Mouse (Mus musculus) MEL (cell line): ENCODE data around the gene Cntnap1. TPM values are rescaled to one million over a fixed set of nuclear protein-coding genes. Genes with fewer than 3 reads are reported as not detected.

Experiments used
- DNase-seq: peaks from one replicate; pipeline ENCODE4 v3.0.0; 2011; ENCODE audit warnings: low read depth, low spot score
- H3K27ac ChIP-seq: 2 replicates; pipeline ENCODE4 v1.5.1; 2012; ENCODE audit warnings: low read depth, mild to moderate bottlenecking, control low read depth, low read length, moderate library complexity; ENCODE audit not compliant: control insufficient read depth
- H3K27me3 ChIP-seq, 2 experiments: fragments of 150-350 bp in 1 of 2; sonication (generic) in 1 of 2; 2 replicates each; pipeline ENCODE4 v1.6.1; 2012; ENCODE audit warnings: low read length in 2 of 2, mild to moderate bottlenecking in 2 of 2, improper control_type of control experiment in 1 of 2, moderate library complexity in 1 of 2; ENCODE audit not compliant: insufficient read depth in 2 of 2, control insufficient read depth in 1 of 2
- H3K36me3 ChIP-seq, 2 experiments: 2 replicates each; pipeline ENCODE4 v1.6.1; 2012 to 2014; ENCODE audit warnings: low read length in 2 of 2, improper control_type of control experiment in 1 of 2, inconsistent platforms in 1 of 2, mild to moderate bottlenecking in 1 of 2; ENCODE audit not compliant: insufficient read depth in 2 of 2, control insufficient read depth in 1 of 2
- H3K4me1 ChIP-seq, 2 experiments: fragments of 150-350 bp in 1 of 2; sonication (generic) in 1 of 2; 2 replicates each; pipeline ENCODE4 v1.6.1; 2012; ENCODE audit warnings: low read length in 2 of 2, improper control_type of control experiment in 1 of 2, mild to moderate bottlenecking in 1 of 2; ENCODE audit not compliant: insufficient read depth in 2 of 2, control insufficient read depth in 1 of 2
- H3K4me3 ChIP-seq, 2 experiments: fragments of 150-350 bp in 1 of 2; sonication (generic) in 1 of 2; 2 replicates each; pipeline ENCODE4 v1.5.1; 2012; ENCODE audit warnings: low read depth in 2 of 2, low read length in 2 of 2, mild to moderate bottlenecking in 2 of 2, moderate library complexity in 2 of 2, control low read depth in 1 of 2, improper control_type of control experiment in 1 of 2; ENCODE audit not compliant: control insufficient read depth in 1 of 2, insufficient read depth in 1 of 2
- H3K79me2 ChIP-seq: 2 replicates; pipeline ENCODE4 v1.6.1; 2012; ENCODE audit warnings: mild to moderate bottlenecking, low read length, moderate library complexity; ENCODE audit not compliant: control insufficient read depth, poor library complexity, insufficient read depth
- H3K9ac ChIP-seq: 2 replicates; pipeline ENCODE4 v1.6.1; 2012; ENCODE audit warnings: low read depth, mild to moderate bottlenecking, control low read depth, low read length, moderate library complexity; ENCODE audit not compliant: control insufficient read depth, poor library complexity, severe bottlenecking
- H3K9me3 ChIP-seq: fragments of 150-350 bp; sonication (generic); replicated peaks from 2 replicates; pipeline ENCODE4 v1.6.1; 2012; ENCODE audit warnings: mild to moderate bottlenecking, low read length, improper control_type of control experiment, moderate library complexity; ENCODE audit not compliant: insufficient read depth
- BHLHE40 ChIP-seq: IDR thresholded peaks from 2 replicates; pipeline ENCODE4 v1.6.1; 2012; ENCODE audit warnings: low read depth, mild to moderate bottlenecking, inconsistent platforms, low read length, improper control_type of control experiment, borderline replicate concordance
- CHD2 ChIP-seq: IDR thresholded peaks from 2 replicates; pipeline ENCODE4 v1.6.1; 2011; ENCODE audit warnings: low read length, improper control_type of control experiment
- CTCF ChIP-seq, 3 experiments: IDR thresholded peaks in 2 of 3; conservative IDR thresholded peaks in 1 of 3; 2 replicates each; pipeline ENCODE4 v1.5.1; 2011 to 2012; ENCODE audit warnings: low read length in 3 of 3, low read depth in 2 of 3, mild to moderate bottlenecking in 2 of 3, improper control_type of control experiment in 1 of 3, inconsistent platforms in 1 of 3, mixed read lengths in 1 of 3, moderate library complexity in 1 of 3; ENCODE audit not compliant: control insufficient read depth in 1 of 3, insufficient read depth in 1 of 3, poor library complexity in 1 of 3, severe bottlenecking in 1 of 3
- E2F4 ChIP-seq: IDR thresholded peaks from 2 replicates; pipeline ENCODE4 v1.6.1; 2011; ENCODE audit warnings: low read depth, low read length, improper control_type of control experiment, borderline replicate concordance
- ELF1 ChIP-seq: IDR thresholded peaks from 2 replicates; pipeline ENCODE4 v1.6.1; 2014; ENCODE audit warnings: low read depth, mild to moderate bottlenecking, inconsistent platforms, low read length, improper control_type of control experiment, moderate library complexity
- EP300 ChIP-seq, 2 experiments: IDR thresholded peaks; 2 replicates each; pipeline ENCODE4 v1.6.1; 2011; ENCODE audit warnings: improper control_type of control experiment in 2 of 2, low read length in 2 of 2, low read depth in 1 of 2, mild to moderate bottlenecking in 1 of 2
- ETS1 ChIP-seq: IDR thresholded peaks from 2 replicates; pipeline ENCODE4 v1.6.1; 2012; ENCODE audit warnings: low read depth, mild to moderate bottlenecking, inconsistent platforms, low read length, improper control_type of control experiment, moderate library complexity
- GABPA ChIP-seq: IDR thresholded peaks from 2 replicates; pipeline ENCODE4 v1.6.1; 2012; ENCODE audit warnings: low read depth, mild to moderate bottlenecking, inconsistent platforms, low read length, improper control_type of control experiment, moderate library complexity
- GATA1 ChIP-seq: IDR thresholded peaks from 2 replicates; pipeline ENCODE4 v1.6.1; 2011; ENCODE audit warnings: low read depth, low read length, improper control_type of control experiment
- HCFC1 ChIP-seq: IDR thresholded peaks from 2 replicates; pipeline ENCODE4 v1.6.1; 2012; ENCODE audit warnings: low read depth, mild to moderate bottlenecking, inconsistent platforms, low read length, improper control_type of control experiment, moderate library complexity
- JUND ChIP-seq: IDR thresholded peaks from 2 replicates; pipeline ENCODE4 v1.6.1; 2011; ENCODE audit warnings: low read depth, mild to moderate bottlenecking, improper control_type of control experiment, low read length
- KAT2A ChIP-seq: conservative IDR thresholded peaks from 2 replicates; pipeline ENCODE4 v1.6.1; 2012; ENCODE audit warnings: low read depth, low read length, improper control_type of control experiment, inconsistent platforms
- MAFK ChIP-seq: IDR thresholded peaks from 2 replicates; pipeline ENCODE4 v1.6.1; 2011; ENCODE audit warnings: low read depth, mild to moderate bottlenecking, low read length, improper control_type of control experiment, borderline replicate concordance
- MAZ ChIP-seq: IDR thresholded peaks from 2 replicates; pipeline ENCODE4 v1.6.1; 2012; ENCODE audit warnings: low read depth, mild to moderate bottlenecking, inconsistent platforms, low read length, improper control_type of control experiment
- MEF2A ChIP-seq: IDR thresholded peaks from 2 replicates; pipeline ENCODE4 v1.6.1; 2014; ENCODE audit warnings: low read depth, mild to moderate bottlenecking, inconsistent platforms, low read length, improper control_type of control experiment; ENCODE audit not compliant: poor library complexity, insufficient replicate concordance, severe bottlenecking; ENCODE audit errors: extremely low read depth
- MXI1 ChIP-seq: IDR thresholded peaks from 2 replicates; pipeline ENCODE4 v1.6.1; 2011; ENCODE audit warnings: mild to moderate bottlenecking, low read depth, low read length, improper control_type of control experiment
- MYB ChIP-seq: IDR thresholded peaks from 2 replicates; pipeline ENCODE4 v1.6.1; 2011; ENCODE audit warnings: mild to moderate bottlenecking, low read depth, low read length, improper control_type of control experiment
- NELFE ChIP-seq: IDR thresholded peaks from 2 replicates; pipeline ENCODE4 v1.6.1; 2011; ENCODE audit warnings: low read depth, low read length, improper control_type of control experiment
- NRF1 ChIP-seq: IDR thresholded peaks from 2 replicates; pipeline ENCODE4 v1.6.1; 2014; ENCODE audit warnings: low read depth, mild to moderate bottlenecking, inconsistent platforms, low read length, improper control_type of control experiment, moderate library complexity; ENCODE audit not compliant: poor library complexity, insufficient read depth, severe bottlenecking
- POLR2A ChIP-seq, 2 experiments: IDR thresholded peaks; 2 replicates each; pipeline ENCODE4 v1.6.1; 2011 to 2012; ENCODE audit warnings: low read length in 2 of 2, mild to moderate bottlenecking in 2 of 2, control low read depth in 1 of 2, improper control_type of control experiment in 1 of 2, low read depth in 1 of 2, moderate library complexity in 1 of 2; ENCODE audit not compliant: control insufficient read depth in 1 of 2, insufficient read depth in 1 of 2, poor library complexity in 1 of 2
- POLR2AphosphoS2 ChIP-seq: IDR thresholded peaks from 2 replicates; pipeline ENCODE4 v1.6.1; 2011; ENCODE audit warnings: low read length, improper control_type of control experiment
- POLR2AphosphoS5 ChIP-seq: IDR thresholded peaks from 2 replicates; pipeline ENCODE4 v1.6.1; 2012; ENCODE audit warnings: low read depth, borderline replicate concordance, mild to moderate bottlenecking, inconsistent platforms, low read length, moderate library complexity, mixed read lengths
- RAD21 ChIP-seq: IDR thresholded peaks from 2 replicates; pipeline ENCODE4 v1.6.1; 2011; ENCODE audit warnings: mild to moderate bottlenecking, low read depth, low read length, improper control_type of control experiment
- RCOR1 ChIP-seq: IDR thresholded peaks from 2 replicates; pipeline ENCODE4 v1.6.1; 2012; ENCODE audit warnings: low read depth, mild to moderate bottlenecking, inconsistent platforms, low read length, improper control_type of control experiment
- SIN3A ChIP-seq: IDR thresholded peaks from 2 replicates; pipeline ENCODE4 v1.6.1; 2012; ENCODE audit warnings: low read length, improper control_type of control experiment, inconsistent platforms
- TAL1 ChIP-seq: IDR thresholded peaks from 2 replicates; pipeline ENCODE4 v1.6.1; 2012; ENCODE audit warnings: mild to moderate bottlenecking, inconsistent platforms, low read length, moderate library complexity, mixed read lengths
- TBP ChIP-seq: IDR thresholded peaks from 2 replicates; pipeline ENCODE4 v1.8.0; 2011; ENCODE audit warnings: low read depth, low read length, improper control_type of control experiment
- TCF12 ChIP-seq: IDR thresholded peaks from 2 replicates; pipeline ENCODE4 v1.6.1; 2014; ENCODE audit warnings: low read depth, mild to moderate bottlenecking, inconsistent platforms, low read length, improper control_type of control experiment, moderate library complexity
- UBTF ChIP-seq: IDR thresholded peaks from 2 replicates; pipeline ENCODE4 v1.6.1; 2012; ENCODE audit warnings: low read depth, mild to moderate bottlenecking, inconsistent platforms, low read length, improper control_type of control experiment, moderate library complexity, borderline replicate concordance; ENCODE audit not compliant: insufficient read depth
- USF1 ChIP-seq: IDR thresholded peaks from 2 replicates; pipeline ENCODE4 v1.6.1; 2014; ENCODE audit warnings: low read depth, mild to moderate bottlenecking, inconsistent platforms, low read length, improper control_type of control experiment, moderate library complexity
- USF2 ChIP-seq, 2 experiments: IDR thresholded peaks; 2 replicates each; pipeline ENCODE4 v1.6.1; 2011 to 2012; ENCODE audit warnings: improper control_type of control experiment in 2 of 2, low read length in 2 of 2, borderline replicate concordance in 1 of 2, inconsistent platforms in 1 of 2, low read depth in 1 of 2, mild to moderate bottlenecking in 1 of 2; ENCODE audit not compliant: insufficient read depth in 1 of 2
- ZC3H11A ChIP-seq: IDR thresholded peaks from 2 replicates; pipeline ENCODE4 v1.6.1; 2012; ENCODE audit warnings: low read depth, mild to moderate bottlenecking, inconsistent platforms, low read length, improper control_type of control experiment
- ZKSCAN1 ChIP-seq: IDR thresholded peaks from 2 replicates; pipeline ENCODE4 v1.6.1; 2012; ENCODE audit warnings: low read depth, mild to moderate bottlenecking, inconsistent platforms, low read length, improper control_type of control experiment, moderate library complexity
- ZMIZ1 ChIP-seq: IDR thresholded peaks from 2 replicates; pipeline ENCODE4 v1.6.1; 2012; ENCODE audit warnings: low read depth, mild to moderate bottlenecking, inconsistent platforms, low read length, improper control_type of control experiment, moderate library complexity
- ZNF384 ChIP-seq: IDR thresholded peaks from 2 replicates; pipeline ENCODE4 v1.6.1; 2012; ENCODE audit warnings: low read depth, mild to moderate bottlenecking, inconsistent platforms, low read length, improper control_type of control experiment
- polyA plus RNA-seq, 2 experiments: library from polyadenylated mRNA; stranded (reverse) in 1 of 2; unstranded in 1 of 2; fragments of >175 nt in 1 of 2; fragments of >200 nt in 1 of 2; gene quantifications; 2 replicates each; pipeline versions ENCODE4 v1.2.1 to v1.2.4; 2012; ENCODE audit warnings: low replicate concordance in 2 of 2, low read depth in 1 of 2; ENCODE audit not compliant: insufficient read length in 2 of 2, insufficient read depth in 1 of 2, missing spikeins in 1 of 2
- total RNA-seq: library from RNA; depleted of rRNA; stranded (reverse); fragments of 300-350 nt; gene quantifications from 2 replicates; pipeline ENCODE4 v1.2.3, GENCODE M21; 2012

Gene Cntnap1
- total and polyA plus RNA-seq, 3 experiments, result 0.01 TPM; not detected in 2

DNA sequence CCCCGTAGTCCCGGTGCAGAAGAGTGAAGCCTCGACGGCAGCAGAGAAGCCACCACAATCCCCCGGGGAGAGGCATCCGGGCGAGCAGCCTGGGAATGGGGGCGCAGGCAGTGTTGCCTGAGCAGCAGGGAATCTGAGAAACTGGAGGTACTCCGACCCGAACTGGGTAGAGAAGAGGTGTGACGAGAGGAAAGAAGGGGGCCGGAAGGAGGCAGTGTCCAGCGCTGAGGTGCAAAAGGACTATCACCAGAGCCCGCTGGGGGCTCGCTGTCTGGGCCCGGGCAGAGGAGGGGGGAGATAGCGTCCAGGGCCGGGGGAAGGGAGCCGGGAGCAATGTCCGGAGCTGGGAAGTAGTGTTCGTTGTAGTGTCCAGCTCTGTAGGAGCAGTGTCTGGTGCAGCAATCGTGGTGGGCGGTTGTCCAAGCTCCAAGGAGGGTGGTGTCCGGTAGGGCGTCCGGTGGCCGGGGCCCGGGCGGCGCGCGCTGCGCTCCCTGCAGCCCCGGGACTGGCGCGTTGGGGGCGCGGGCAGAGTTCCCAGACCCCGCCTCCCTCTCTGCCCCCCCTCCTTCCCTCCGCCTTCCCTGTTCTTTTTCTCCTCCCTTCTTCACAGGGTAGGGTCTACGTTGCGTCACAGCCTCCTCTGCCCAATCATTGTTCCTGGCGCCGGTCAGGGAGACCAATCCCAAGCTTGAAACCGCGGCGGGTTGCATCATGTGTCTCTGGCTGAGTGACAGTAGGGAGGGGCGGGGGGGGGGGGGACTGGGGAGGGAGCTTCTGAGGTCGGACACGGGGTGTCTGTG lies 688 bp downstream of the Cntnap1 start, which contains the start of gene Plekhh3:
TSS of gene Plekhh3 (minus strand) at position 541 of the 800 bp plus-strand sequence.
- H3K27me3 ChIP-seq, result peaks cover 0 to 4% of the 10 kb centered on the region in 2 experiments; a peak in 2 of 4 replicates
- DNase-seq, result peak; percentile 100
- peak within 1 kb of the TSS; percentile 79 to 87 for H3K4me3 ChIP-seq
- H3K27ac ChIP-seq, result no peak within 1 kb of the TSS
- H3K79me2 ChIP-seq, result no peaks in the 10 kb centered on the region; the same call in 1 of the 2 replicates
- peak within 1 kb of the TSS; percentile 77 for H3K9ac ChIP-seq
- peaks cover 0 to 19% of the 10 kb centered on the region in 2 experiments; a peak in 2 of 4 replicates for H3K4me1 ChIP-seq
- peaks cover 0 to 6% of the 10 kb centered on the region in 2 experiments; a peak in 2 of 4 replicates for H3K36me3 ChIP-seq
- H3K9me3 ChIP-seq, result no peaks in the 10 kb centered on the region
- TF ChIP-seq TBP (no peak), CTCF (IDR thresholded peaks at IDR 0.05 in 2 of 3, conservative IDR thresholded peaks at IDR 0.05 in 1 of 3; ENCODE audit: control insufficient read depth in 1 of 3, insufficient read depth in 1 of 3, low read depth in 2 of 3, low read length in 3 of 3, poor library complexity in 1 of 3, severe bottlenecking in 1 of 3) (no peak), CHD2 (no peak), MEF2A (no peak), USF1 (peak; percentile 86), ZKSCAN1 (no peak), MYB (no peak), MXI1 (0 out of 2 replicates have a peak, but pooled peaks have one; percentile 20), MAZ (peak; percentile 99), NELFE (no peak), MAFK (no peak), HCFC1 (no peak), E2F4 (no peak), GATA1 (no peak), ZC3H11A (no peak), POLR2AphosphoS5 (no peak), ZNF384 (no peak), ZMIZ1 (no peak), ELF1 (no peak), USF2 (IDR thresholded peaks at IDR 0.05; ENCODE audit: borderline replicate concordance in 1 of 2, insufficient read depth in 1 of 2, low read depth in 1 of 2, low read length in 2 of 2) (no peak), POLR2A (IDR thresholded peaks at IDR 0.05; ENCODE audit: control insufficient read depth in 1 of 2, insufficient read depth in 1 of 2, low read depth in 1 of 2, low read length in 2 of 2, poor library complexity in 1 of 2) (peak; percentile 43 to 53; a peak in 1 of 4 replicates), BHLHE40 (no peak), KAT2A (no peak), NRF1 (peak; percentile 8; the same call in 1 of the 2 replicates), EP300 (IDR thresholded peaks at IDR 0.05; ENCODE audit: low read depth in 1 of 2, low read length in 2 of 2) (0 out of 4 replicates have a peak, but pooled peaks of 1 of the 2 experiments have one; percentile 4), TAL1 (no peak), RCOR1 (no peak), GABPA (no peak), JUND (no peak), UBTF (no peak), TCF12 (0 out of 2 replicates have a peak, but pooled peaks have one; percentile 22), SIN3A (no peak; the same call in 1 of the 2 replicates), POLR2AphosphoS2 (no peak), RAD21 (no peak), ETS1 (peak; percentile 31; the same call in 1 of the 2 replicates)
